Mouse (Mus musculus) right cerebral cortex, adult 18-20 months (tissue): ENCODE data around the gene Lmo7.

Experiments used
- DNase-seq: peaks from one replicate; pipeline ENCODE4 v3.0.0; 2022; ENCODE audit warnings: mixed read lengths

The Lmo7 gene

DNA sequence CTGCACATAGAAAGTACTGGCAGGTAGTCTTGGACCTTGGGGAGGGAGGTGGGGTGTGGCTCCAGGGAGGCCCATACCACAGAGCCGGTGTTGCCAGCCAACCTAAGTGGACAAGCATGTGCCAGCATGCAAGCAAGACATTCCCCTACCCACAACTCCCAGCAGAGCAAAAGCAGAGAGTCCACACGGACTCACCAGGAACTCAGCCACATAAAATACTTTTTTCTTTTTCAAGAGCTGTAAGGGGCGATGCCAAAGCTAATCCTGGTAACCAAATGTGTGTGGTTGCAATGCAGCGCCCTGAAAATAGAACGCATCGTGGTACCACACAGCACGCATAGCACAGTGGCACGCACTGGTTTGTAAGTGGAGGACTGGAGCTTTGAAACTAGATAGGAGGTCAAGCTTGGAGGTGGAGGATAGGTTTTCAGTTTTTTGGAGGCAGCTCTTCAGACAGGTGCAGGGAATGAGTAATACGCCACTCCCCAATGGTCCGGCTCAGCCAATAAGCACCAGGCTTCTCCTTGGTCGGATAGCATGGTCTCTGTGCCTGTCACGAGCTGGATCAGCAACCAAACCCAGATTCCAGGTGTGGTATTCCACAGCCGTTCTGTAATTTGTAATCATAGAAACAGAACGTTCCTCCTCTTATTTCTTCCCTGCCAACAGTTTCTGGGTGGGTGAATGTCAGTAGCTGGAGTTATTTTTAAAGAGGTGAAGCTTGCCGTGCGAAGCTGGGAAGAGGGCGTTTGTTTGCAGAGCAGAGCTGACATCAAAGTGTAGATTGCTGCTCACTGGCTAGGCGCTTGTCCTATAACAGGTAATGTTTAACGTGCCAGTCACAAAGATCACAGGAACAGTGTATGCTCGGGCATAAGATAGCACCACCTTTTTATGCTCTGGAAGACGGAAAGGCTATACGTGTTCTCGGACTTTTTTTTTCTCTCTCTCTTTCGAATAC is 110.3 kb downstream of the Lmo7 start:
- DNase-seq = peak; percentile 80

DNA sequence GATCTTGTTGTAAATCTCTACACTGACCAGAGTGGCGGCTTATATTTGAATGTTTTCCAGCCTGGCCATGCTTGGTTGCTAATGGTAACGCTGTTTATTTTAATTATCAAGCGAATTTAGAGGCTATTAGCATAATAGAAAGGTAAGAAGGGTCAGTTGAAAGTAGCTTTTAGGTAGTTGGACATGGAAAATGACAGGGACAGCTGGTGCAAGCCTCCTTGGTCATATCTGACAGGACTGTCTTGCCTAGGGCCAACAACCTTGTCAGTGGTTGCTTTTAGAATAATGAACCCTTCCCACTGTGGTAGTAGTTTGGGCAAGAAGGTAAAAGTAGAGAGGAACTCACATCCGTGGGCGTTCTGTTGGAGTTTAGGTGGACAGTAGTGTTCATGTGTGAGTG is 111.5 kb downstream of the Lmo7 start:
- DNase-seq = no peak

DNA sequence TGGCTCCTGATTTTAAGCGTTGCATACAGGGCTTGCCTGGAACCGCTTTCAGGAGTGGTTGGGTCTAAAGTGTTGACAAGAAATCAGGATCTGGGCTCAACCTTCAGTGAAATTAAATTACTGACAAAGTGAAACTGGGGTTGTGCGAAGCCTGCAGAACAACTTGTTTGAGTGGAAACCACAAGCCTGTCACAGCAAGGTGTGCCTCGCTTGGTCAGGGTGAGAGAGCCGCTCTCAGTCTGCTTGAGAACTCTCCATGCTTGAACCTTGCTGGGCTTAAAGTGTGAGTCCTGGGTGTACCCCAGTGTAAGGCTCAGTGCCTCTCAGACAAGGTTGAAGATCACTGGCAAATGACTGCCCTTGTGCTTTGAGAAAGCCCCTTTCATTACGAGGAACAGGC is 112.8 kb downstream of the Lmo7 start:
- DNase-seq = no peak

- DNase-seq = peak; percentile 81
Measured at GRCm38 (mm10) chr14:101843443-101843842, 113.7 kb downstream of the Lmo7 start.

- no peak for DNase-seq
Measured at GRCm38 (mm10) chr14:101844467-101844866, 114.7 kb downstream of the Lmo7 start.

- DNase-seq = no peak
Measured at GRCm38 (mm10) chr14:101846097-101846882, 116.5 kb downstream of the Lmo7 start.

- no peak for DNase-seq
Measured at GRCm38 (mm10) chr14:101847520-101847919, 117.8 kb downstream of the Lmo7 start.

- no peak for DNase-seq
Measured at GRCm38 (mm10) chr14:101852584-101853195, 122.9 kb downstream of the Lmo7 start.

DNA sequence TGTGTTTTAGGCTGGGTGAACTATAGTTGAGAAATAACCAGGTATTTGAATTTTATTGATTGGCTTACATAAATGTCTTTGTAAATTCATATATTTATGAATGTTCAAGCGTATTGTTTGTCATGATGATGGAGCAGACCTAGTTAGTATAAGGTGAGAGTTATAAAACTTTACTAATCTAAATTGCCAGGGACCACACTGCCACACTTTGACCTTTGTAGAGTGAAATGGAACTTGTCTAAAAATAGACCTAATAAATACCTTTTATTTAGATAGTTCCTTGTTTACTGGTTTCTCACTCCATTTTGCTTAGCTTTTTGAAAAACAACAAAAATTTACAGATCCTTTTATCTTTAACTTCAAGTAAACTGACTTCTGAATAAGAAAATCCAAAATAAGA is 123.5 kb downstream of the Lmo7 start:
- DNase-seq = no peak

GRCm38 (mm10) chr14:101853722-101854121 is 124.0 kb downstream of the Lmo7 start:
- DNase-seq = no peak

DNA sequence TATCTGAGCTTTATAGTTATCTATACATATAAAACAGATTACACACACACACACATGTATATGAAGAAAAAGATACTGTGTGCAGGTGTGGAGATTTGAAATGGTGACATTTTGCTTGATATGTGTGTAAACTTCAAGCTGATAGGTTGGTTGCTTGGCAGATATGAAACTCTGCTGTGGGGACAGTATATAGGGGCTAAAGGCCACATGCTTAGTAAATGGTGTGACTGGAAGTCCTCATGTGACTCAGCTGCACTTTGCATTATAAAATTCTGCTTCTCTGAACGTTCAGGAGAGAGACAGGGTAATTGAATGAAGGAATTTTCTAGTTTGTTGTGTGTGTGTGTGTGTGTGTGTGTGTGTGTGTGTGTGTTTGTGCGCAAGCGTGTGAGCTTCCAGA is 124.5 kb downstream of the Lmo7 start:
- DNase-seq = no peak

GRCm38 (mm10) chr14:101859305-101859886 is 129.6 kb downstream of the Lmo7 start:
- DNase-seq = no peak

GRCm38 (mm10) chr14:101862088-101862487 is 132.3 kb downstream of the Lmo7 start:
- DNase-seq = no peak

DNA sequence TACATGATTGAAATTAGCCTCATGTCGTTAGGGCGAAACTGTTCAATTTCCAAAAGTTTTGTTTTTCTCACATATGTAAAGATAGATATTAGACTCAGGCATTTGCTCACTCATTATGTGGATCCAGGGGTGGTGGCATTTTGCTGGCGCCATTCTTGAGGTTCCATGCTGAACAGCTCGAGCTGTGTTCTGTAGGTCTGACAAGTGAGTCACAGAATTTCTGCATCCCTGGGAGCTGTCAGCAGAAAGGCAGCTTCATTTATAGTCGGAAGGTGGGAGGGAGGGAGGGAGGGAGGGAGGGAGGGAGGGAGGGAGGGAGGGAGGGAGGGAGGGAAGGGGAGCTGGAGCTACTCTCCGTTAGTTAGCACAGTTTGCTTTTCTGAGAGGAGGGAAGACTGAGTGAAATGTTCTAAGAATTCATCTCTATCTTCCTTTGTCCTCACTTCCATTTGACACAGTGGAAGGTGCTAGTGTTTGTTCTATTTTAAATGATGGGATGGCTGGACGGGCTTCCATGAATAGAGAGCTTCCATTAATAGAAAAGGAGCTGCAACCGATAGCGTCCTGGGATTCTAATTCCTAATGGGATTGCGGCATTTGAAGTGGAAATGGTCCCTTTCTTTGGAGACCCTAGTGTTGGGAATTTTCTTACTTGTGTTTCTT is 137.4 kb downstream of the Lmo7 start:
- peak; percentile 77 for DNase-seq

GRCm38 (mm10) chr14:101869145-101869544 is 139.4 kb downstream of the Lmo7 start:
- no peak for DNase-seq

DNA sequence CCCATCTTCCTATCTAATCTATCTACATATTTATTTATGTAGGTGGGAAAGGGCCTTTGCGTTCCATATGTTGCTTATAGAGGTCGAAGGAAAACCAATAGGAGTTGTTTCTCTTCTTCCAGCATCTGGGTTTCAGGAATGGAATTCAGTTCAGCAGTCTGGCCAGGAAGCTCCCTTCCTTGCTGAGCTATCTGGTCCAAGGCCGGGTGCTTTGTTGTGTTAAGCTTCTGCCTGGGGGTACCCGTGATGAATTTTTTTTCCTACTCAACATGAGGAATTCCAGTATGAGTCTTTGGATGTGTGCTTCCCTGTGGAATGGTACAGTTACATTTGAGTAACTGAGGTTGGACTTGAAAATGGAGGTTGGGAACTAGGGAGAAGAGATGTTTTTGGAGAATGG is 139.9 kb downstream of the Lmo7 start:
- DNase-seq = no peak

DNA sequence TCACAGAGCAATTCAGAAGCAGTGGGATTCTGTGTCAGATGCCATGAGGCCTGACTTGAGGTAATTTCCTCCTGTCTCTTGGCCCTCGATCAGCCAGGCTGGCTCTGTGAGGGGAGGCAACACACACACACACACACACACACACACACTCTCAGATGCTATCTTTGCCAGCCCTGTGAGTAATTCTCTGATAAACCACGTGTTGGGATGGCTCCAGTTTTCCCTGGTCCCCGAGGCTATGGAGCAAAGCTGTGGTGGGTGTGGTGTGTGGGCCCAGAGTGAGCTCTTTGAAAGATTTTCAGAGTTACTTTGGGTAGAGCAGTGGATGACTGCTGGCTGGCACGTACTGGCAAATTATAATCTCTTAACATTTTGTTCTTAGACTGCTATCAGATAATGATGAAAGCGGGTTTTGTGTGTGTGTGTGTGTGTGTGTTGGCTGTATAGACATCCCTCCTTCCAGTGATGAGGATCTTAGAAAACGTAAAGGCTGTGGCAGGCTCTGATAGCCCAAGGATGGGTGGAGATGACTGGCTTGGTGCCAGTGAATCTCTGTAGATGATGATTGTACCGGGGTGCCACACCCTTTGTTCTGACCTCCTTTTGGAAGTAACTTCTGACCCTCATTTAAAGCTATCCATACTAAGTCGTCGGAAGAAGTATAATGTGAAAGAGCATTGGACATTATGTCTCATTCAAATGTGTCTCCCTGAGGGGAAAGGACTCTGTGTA is 140.6 kb downstream of the Lmo7 start:
- DNase-seq = peak; percentile 85

DNA sequence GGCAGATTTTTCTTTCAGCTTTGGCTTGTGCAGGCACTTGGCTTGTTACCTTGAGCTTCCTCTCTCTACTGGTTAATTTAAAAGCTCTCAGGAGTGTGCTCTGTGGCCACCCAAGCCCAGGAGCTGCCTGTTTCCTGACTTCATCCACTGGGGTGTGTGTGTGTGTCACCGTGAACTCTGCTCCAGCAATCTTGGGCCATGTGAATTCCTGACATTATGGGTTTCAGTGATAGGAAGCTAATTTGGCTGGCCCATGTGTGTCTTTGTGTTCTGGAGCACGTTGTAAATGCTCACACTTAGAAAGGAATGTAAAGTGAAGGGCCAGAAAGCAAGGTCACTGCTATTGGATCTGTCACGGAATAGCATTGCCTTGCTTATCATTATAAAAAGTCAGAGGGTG is 143.1 kb downstream of the Lmo7 start:
- DNase-seq = no peak

- DNase-seq = no peak
Measured at GRCm38 (mm10) chr14:101878346-101879049, 148.7 kb downstream of the Lmo7 start.

DNA sequence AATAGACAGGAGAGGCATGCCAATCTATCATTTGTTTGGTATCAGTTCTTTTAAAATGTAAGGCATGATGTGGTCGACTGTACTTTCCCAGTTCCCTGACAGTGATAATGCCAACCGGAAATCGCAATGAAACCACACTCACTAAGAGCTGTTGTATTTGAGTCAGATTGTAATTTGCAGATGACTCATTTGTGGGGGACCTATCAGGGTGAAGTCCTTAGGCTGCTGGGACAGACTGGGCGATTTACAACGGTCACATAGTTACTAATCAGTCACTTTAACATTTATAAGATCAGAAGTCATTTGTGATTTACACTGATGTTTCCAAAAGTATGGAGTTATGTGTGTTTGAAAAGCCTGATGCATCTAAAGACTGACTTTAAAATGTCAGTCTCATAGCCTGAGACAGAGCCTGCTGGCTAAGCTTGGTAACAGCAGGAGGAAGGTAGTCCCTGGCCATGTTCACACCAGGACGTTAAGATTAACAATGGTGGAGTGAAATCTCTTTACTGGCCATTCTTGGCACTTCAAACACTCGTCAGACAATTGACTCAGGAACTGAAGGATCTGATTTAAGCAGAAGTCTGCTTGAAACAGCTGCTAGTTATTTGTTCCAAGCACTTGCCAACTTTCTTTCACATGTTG is 149.4 kb downstream of the Lmo7 start:
- no peak for DNase-seq

GRCm38 (mm10) chr14:101882966-101883365 is 153.2 kb downstream of the Lmo7 start:
- DNase-seq = no peak
